Mouse (Mus musculus) thymus, adult 2 months (tissue): Measurements from ENCODE around the gene Plod3.

ENCODE experiments used
- CTCF ChIP-seq: fragments of 200-500 bp; IDR thresholded peaks from 2 replicates; pipeline ENCODE4 v1.5.1; 2012; ENCODE audit warnings: mild to moderate bottlenecking, control low read depth, low read length, moderate library complexity, borderline replicate concordance; ENCODE audit not compliant: control insufficient read depth, poor library complexity, insufficient read depth; ENCODE audit errors: extremely low read depth
- POLR2A ChIP-seq: fragments of 200-500 bp; IDR thresholded peaks from 2 replicates; pipeline ENCODE4 v1.6.1; 2012; ENCODE audit warnings: mild to moderate bottlenecking, low read length, control low read depth, moderate library complexity; ENCODE audit not compliant: control insufficient read depth, poor library complexity, insufficient read depth; ENCODE audit errors: extremely low read depth

DNA sequence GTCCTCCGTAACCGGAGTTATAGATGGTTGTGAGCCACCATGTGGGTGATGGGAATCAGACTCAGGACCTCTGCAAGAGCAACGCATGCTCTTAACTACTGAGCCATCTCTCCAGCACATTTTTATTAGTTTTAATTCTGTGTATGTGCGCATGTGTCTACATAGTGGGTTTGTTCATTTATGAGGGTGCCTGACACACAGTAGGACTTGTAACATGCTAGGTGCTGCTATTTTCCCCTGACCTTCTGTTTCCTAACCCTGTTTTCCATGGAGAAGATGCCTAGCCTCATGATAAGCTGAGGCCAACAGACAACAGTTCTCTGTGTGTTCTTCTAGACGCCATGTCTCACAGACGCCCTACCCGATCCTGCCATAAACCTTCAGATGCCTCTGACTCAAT is 57.2 kb downstream of the Plod3 start:
- no peak for TF ChIP-seq POLR2A
- no peak for TF ChIP-seq CTCF
